Mouse (Mus musculus) spleen, postnatal 10 days (tissue): ENCODE results near the gene Gcgr.
A peak's percentile ranks its signal among the peaks of the same experiment; 100 is the strongest.

Experiments used
- DNase-seq, 2 experiments: peaks; one replicate each; pipeline ENCODE4 v3.0.0; 2021 to 2022; ENCODE audit warnings: low spot score in 2 of 2

Gcgr gene

DNA sequence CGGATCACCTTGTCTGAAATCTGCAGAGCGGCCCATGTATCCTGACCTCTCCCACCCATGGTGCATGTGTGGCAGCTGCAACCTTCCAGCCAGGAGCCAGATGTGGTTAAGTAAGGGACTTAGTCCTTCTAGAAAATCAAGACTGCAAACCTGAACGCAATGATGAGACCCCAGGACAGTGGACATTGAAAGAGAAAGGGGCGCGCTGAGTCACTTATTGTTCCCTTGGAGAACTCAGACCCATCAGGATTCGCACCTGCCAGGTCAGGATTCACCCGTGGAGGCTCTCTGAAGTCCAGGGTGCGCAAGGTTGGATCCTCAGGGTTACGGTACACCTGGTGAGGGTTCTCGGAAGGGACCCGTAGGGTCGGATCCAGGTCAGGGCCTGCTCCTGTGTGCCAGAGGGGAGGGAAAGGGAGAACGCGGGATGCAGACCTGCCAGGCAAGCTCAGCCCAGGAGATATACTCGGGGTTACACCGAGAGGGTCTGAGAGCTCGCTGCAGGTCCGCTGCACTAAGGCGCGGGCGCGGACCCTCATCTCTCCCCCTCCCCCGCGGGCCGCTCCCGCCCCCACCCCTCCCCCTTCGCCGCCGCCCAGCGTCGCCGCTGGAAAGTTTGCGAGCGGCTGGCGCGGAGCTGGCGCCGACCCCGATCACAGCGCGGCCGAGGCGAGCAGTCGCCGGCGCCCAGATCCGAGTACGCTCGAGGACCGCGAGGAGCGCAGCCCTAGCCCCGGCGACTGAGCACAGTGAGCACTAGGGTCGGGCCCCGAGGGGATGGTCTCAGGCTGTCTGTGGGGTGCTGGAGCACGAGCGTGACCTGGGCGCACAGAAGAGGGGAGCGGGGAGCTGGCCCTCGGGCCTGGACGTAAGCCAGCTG lies at the start of gene Gcgr:
TSS of gene Gcgr (plus strand) at position 615 of the 880 bp plus-strand sequence.
- no peak for DNase-seq

DNA sequence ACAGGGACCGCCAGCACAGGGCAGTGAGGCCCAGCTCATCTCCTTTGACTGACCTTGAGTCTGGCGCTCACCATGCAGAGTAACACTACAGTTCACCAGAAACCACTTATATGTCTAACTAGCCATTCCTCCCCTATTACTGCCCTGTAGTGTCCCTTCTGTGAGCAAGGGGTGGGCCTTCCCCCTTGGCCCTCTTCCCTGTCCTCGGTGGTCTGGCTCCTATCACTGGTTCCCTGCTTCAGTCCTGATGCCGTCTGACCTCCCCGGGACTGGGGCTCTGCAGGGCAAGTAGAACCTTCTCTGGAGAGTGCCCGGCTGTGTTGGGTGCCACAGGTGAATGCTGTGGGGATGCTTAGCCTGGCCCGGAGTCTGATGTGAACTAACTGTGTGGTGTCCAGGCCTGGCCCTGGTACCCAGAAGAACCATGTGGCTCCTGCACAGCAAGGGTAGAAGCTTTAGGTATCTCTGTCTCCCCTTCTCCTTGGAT lies 47.0 kb upstream of the Gcgr start:
- DNase-seq, result no peak

DNA sequence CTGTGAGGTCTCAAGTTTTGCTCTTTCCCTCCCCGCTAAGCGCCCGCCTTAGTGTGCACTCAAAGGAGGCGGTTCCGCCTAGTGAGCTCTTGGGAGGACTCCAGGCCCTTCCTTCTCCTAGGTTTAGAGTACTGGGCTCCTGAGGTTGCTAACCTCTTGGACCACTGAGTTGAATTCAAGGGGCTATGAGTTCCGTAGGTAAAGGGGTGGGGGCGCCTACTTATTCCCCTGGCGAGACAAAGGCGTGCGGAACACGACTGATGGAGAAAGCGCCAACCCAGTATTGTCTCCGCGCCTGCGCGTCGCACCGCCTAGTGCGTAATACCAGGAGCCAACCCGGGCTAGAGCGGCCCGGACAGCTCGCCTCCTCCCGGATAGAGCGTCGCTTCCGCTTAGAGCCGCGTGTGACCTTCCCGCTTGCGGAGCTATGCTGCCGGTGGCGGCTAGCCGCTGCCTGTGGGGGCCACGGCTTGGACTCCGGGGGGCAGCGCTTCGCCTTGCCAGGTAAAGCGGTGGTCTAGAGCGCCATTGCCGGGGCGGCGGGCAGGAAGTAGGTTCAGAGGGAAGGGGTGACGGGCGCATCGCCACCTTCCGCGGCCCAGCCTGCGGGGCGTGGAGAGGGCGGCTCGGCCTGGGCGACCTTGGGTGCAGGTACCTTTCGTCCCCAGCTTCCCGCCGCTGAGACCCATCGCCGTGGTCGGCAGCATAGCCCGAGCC lies 46.1 kb upstream of the Gcgr start, which contains the start of gene Mrpl12:
TSS of gene Mrpl12 (plus strand) at position 349 of the 717 bp plus-strand sequence.
- DNase-seq, result peak; percentile 82 to 92

DNA sequence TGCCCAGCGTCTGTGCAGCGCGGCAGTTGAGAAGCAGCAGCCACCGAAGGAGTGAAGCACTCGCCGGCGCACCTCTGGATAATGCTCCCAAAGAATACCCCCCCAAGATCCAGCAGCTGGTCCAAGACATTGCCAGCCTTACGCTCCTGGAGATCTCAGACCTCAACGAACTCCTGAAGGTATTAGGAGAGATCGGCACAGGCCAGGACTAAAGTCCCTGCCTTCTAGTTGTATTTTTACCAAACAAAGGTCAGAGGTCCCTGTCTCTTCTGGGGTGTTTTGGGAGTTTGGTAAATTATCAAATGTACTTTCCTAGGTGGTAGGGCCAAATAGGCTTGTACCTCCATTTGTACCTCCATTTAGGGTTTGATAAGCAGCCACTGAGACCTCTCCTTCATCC lies 45.2 kb upstream of the Gcgr start:
- DNase-seq, result no peak

DNA sequence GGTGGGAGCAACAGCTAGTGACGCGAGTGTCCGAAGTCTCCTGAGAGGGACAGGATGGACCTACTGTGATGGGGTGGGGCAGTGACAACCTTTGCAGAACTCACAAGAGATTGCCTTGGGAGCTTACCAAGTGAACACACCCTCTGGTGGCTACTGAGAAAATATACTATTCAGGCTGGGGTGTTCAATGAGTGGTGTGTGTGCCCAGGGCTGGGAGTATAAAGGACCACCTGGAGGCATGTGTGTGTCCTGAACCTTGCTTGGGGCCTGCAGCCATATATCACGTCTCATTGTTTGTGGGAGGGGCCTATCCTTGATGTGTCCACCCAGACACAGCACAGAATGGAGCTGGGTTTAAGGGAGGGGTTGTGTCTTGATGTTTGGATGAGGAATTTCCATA lies 42.0 kb upstream of the Gcgr start:
- no peak for DNase-seq

DNA sequence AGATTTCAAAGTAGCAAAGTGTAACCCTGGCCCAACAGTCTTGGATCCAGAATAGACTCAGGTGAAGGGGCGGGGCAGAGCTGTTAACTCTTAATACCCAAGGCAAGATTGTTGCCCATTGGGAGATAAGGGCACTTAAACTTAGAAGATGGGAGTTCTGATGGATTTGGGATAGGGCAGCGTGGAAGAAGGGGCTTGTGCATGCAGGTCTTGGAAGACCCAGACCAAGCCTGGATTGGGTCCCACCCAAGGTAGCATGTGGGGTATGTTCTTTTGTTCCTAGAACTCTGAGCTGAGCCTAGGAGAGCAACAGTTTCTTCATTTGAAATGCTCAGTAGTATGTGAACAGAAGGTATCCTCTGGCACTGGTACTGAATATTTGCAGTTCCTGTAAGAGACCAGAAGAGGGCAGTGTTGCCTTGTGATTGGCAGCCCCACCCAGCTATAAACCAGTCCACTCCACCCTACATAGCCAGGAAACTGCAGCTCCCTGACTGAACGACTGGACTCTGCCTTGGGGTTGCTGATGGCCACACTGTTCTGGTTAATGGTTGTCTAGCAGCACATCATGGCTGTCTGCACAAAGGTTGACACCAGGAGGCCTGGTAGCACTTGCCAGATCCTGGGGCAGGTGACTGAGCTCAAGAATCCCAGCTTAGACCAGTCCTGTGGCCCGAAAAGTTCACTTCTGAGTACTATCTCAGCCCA lies 41.3 kb upstream of the Gcgr start:
- DNase-seq, result peak; percentile 52 to 72

DNA sequence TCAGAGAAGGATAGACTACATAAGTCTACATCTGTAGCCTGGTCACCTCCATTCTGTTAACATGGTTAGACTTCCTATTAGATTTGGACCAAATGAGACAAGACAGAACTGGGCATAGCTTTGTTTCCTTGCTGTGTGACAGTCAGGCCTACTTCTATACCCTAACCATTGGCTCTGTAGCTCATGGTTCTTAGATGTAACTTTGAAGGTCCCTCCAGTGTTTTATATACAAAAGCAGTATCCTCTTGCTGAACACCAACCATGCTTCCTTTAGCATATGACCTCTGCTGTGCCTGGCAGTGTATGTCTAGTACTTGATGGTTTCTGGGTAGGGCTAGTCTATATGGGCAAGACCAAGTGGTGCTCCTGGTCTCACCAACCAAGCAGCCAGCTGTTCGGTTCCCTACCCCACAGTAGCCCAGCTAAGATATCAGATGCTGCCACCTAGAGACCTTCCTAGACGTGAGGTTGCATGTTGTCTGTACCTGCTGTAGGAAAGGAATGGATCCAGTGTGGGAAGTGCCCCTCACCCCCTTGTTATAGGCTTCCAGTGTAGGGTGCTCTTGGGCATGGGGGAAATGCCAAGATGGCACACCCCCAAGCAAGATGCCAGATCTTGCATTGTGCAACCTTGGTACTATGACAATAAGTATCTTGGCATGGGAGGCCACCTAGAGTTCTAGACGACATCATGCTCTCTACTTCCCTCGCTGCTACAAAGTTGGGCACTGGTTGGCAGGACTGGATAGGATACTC lies 40.0 kb upstream of the Gcgr start:
- no peak for DNase-seq

DNA sequence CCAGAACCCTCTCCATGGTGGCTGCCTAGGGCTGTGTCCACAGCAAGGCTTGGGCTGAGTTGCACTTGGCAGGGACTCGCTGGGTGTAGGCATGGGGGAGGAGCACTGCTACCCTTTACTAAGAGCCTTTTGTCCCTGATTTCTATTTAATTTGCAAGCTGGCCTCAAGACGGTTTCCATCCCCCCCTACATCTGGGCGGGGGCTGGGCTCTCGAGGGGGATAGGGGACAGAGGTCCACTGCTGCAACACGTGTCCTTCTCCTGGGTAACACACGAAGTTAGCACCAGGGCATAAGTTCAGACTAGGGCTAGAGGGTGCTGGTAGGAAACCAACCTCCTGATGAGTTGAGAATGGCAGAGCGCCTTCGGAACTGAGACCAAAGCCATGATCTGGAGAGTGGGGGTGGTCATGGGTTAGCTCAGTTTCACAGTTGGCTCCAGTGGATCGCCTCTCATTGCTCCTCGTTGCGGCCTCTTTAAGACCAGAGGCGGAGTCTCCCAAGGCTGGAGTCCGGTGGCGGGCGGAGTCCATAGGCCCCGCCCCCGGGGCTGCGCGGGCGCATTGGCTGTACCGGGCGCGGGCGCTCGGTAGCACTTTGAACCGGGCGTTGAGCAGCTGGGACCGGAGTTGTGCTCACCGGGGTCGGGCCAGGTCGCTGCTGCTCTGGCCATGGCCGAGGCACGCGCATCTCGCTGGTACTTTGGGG lies 39.0 kb upstream of the Gcgr start, which contains the start of gene Slc25a10:
TSS of gene Slc25a10 (plus strand) at position 524 of the 707 bp plus-strand sequence.
- peak; percentile 86 to 91 for DNase-seq

DNA sequence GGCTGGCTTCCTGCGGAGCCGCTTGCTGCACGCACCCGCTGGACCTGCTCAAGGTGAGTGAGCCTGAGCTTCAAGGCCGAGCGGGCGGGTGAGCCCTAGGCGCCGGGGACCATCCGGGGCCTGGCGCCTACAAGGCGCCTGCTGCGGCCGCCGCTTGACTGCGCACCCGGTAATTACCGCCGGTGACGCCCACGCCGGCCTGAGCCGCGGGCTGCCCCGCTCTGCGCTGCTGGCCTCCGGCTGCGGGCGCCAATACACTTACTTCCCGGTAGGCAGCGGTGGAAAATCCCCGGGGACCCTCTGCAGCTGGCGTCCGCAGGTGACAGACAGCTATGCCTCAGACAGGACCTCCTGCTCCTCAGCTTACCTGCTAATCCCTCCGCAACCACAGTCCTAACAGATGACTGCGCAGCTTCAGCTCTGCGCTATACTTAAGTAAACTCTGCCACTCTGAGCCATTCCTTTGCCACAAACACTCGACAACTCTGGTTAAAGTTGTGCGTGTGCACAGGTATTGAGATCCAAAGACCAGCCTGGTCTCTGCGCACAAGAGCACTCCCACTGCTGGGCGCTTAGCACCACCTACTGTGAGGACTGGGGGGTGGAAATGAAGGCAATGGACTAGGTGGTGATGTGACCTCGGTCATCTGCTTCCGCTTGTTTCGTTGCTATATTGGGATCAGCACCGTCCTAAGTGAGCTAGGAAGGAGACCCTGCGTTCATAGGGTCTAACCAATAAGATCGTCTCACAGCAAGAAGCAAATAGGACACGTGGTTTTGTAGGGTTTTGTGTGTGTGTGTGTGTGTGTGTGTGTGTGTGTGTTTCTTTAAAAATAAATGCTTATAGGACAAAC lies 38.2 kb upstream of the Gcgr start:
- peak in 1 of 2 experiments; percentile 58 for DNase-seq

DNA sequence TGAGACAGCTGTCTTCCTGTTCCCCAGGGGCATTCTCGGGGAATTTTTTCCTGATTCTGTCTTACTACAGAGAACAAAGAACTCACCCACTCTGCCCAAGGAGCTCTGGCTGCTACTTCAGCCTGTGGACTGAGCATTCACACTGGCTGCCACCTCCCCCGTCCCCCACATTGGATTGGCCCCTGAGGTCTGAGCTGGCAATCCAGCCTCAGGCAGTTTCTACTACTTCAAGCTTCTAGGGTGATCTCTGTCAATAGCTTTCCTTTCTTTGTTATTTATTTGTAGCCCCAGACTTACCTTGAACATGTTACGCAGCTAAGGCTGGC lies 37.7 kb upstream of the Gcgr start:
- DNase-seq, result no peak

DNA sequence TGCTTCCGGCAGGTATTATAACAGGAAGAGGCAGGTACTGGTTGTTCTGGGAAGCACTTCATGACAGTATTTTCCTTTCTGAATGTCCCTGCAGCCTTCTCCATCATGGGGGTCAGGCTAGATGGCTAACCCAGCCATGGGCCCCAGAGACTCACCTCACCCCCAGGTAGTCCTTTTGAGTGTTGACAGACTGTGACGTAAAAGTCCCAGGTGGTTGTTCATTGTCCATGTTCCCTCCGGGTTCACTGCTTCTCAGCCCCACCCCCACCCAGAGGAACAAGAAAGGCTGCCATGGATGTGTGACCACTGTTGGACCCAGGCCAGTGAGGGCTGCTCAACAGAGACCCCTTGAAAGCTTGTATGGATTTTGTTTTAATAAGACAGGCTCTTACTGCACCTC lies 37.1 kb upstream of the Gcgr start:
- no peak for DNase-seq

DNA sequence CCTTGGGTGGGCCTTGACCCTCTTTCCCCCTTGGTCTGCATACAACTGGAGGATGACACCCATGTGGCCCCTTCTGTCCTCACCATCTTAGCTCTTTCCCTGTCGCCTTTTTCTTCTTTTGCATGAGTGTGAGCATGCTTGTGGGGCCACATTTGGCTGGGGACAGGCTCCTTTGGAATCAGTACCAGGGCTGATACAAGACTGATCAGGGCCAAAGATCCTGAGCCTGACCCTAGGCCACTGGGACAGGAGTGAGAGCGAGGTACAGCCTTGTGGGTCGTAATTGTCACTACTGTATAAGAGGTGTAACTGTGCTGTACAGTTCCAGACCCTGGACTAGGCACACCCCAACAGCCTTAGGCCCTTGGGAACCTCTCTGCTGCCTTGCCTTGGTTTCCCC lies 36.6 kb upstream of the Gcgr start:
- DNase-seq, result no peak

DNA sequence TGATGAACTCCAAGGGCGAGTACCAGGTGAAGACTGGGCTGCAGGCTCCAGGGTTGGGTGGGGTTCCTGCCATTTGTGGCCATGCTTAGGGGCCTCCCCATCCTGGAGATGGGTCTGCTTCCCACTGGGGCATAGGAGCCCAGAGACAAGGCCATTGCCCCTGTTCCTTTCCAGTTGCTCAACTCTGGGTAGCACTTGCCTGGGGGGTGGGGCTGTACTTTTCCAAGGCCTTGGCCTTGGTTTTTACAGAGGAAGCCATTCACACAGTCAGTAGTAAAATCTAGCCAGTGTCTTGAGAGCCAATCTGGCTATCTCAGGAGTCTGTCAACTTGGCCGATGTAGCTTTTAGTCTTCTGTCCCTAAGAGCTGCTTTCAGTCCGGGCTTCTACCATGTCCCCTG lies 33.1 kb upstream of the Gcgr start:
- DNase-seq, result no peak

DNA sequence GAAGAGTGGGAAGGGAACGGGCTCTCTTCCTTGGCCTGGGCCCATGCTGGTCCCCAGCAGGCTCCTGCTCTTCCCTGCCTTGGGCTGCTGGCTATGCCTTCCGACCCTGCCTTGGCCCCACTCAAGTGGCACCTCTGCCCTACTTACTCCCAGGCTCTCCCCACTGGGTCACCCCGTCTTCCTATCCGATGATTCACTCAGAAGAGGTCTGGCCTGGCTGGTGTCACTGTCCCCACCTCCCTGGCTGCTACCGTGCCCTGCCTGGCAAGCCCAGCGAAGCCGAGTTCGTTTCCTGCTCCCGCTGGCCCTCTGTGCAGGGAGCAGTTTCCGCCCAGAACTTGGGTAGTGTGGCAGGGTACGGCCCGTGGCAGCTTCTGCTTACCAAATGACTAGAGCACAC lies 32.3 kb upstream of the Gcgr start:
- DNase-seq, result no peak

DNA sequence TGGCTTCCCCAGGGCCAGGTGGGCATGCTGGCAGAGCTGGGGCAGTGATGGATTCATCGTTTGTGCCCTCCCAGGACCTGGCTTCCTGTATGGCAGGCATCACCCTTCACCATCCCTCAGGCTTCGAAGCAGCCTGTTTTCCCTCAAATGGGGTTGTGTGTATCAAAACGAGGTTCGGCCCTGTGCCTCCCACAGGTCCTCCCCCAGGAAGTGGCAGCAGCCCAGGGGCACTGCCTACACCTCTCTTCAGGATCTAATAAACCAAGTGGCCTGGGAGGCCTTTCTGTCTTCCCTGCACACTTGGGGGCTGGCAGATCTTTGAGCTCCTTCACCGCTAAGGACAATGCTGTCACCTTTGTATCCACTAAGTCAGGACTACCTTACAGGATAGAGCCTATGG lies 31.6 kb upstream of the Gcgr start:
- DNase-seq, result no peak

DNA sequence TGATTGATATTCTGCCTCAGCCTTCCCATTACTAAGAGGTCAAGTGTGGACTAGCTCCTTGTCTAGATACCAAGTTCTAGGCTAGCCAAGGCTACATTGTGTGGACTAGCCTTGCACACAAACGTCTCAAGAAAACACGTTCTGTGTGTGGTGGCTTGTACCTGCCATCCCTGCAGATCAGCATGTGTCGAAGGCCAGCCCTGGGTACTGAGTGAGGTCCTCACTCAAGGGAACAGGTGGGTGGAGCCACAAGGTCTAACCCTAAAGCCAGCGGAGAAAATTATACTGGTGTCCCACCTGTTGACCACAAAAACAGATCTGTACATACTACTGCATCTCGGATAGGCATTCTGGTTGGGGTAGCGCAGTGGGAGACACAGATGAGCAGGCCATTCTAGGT lies 30.6 kb upstream of the Gcgr start:
- no peak for DNase-seq

DNA sequence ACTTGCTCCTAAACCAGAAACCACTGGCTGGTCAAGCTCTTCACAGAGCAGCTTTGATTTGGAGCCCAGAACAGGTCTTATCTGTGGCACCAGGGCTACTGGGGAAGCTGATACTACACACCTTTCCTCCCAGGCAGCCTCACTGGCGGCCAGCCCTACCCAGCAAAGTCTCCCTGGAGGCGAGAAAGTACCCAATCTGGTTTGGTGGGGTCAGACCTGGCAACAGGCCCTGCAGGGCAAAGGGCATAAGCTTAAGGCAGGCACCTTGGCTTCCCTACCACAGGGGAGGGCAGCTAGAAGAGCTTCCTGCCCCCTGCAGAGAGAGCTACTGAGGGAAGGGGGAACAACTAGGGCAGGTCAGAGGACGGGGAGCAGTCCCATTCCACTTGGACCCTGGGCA lies 30.1 kb upstream of the Gcgr start:
- no peak for DNase-seq

DNA sequence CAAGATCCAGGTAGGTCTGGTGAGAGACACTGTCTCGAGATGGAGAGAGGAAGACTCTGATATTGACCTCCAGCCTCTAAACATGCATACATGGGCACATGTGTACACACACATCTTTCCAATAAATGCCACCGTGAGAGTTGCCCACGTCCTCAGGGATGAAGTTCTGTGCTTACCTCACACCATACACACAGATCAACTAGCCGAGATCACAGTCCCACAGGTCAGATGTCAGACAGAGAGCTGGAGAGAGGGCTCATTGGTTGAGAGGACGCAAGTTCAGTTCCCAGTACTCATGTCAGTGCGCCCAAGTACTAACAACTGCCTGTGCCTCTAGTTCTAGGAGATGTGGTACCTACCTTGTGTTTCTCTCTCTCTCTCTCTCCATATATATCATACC lies 29.5 kb upstream of the Gcgr start:
- DNase-seq, result no peak

DNA sequence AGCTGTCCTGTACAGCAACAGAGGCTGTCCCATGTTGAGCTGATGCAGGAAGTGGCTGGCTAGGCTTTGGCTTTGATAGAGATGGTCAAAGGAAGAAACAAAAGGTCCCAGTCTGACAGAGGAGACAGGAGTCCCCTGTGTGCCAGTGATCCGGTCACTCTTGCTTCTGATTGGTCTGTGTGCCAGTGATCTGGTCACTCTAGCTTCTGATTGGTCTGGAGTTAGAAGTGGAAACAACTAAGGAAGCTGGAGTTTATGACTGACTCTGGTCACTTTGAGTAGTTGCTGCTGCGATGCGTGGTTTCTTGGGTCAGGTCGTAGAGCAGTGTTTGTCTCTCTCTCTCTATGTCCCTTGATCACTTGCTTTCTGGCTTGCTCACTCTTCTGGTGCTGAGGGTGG lies 28.8 kb upstream of the Gcgr start:
- no peak for DNase-seq

DNA sequence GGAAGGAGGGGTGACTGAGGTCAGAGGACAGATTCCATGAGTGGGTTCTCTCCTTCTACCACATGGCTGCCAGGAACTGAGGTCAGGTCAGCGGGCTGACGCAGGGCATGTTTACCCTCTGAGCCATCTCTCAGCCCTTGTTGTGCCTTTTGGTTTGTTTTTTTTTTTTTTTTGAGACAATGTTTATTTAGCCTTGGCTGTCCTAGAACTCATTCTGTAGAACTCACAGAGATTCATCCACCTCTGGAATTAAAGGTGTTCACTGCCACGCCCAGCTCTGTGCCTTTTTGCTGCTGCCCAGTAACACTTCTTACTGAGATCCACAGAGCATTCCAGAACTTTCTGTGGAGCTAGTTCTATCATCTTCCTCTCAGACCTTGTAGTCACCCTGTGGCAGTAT lies 24.8 kb upstream of the Gcgr start:
- no peak for DNase-seq
